Mouse (Mus musculus): ENCODE measurements at regions not wholly inside any gene's neighbourhood (a gene's known extent, or its start where the extent isn't known, plus 50 kb on each side); places are given as distances from the start of the nearest gene placed in this dataset.

GRCm38 (mm10) chr2:82538958-82539357 lies 404.5 kb upstream of the Fsip2 start:
- TF ChIP-seq CTCF (IDR thresholded peaks at IDR 0.05; ENCODE audit: low read depth) (no peak), EP300 (IDR thresholded peaks at IDR 0.05; ENCODE audit: low read depth) (no peak)
